Mouse (Mus musculus) left cerebral cortex, postnatal 14 days (tissue): ENCODE results near the gene Nr1h2. TPM values are rescaled to one million over a fixed set of nuclear protein-coding genes. Genes with fewer than 3 reads are reported as not detected.

Experiments used
- DNase-seq, 2 experiments: peaks; one replicate each; pipeline ENCODE4 v3.0.0; 2021 to 2022; ENCODE audit warnings: low spot score in 2 of 2, mixed read lengths in 1 of 2
- intact Hi-C: fragments of 180-260 bp; cut with DNase I; formaldehyde crosslinking; loops from one replicate; pipeline ENCODE4 v1.15.1; 2025
- total RNA-seq, 2 experiments: library from RNA; stranded (reverse); gene quantifications; 2 replicates each; pipeline ENCODE4 v1.2.3; 2021

Gene Nr1h2
- total RNA-seq, 2 experiments from 2014 or later = 51.0 to 60.7 TPM

DNA sequence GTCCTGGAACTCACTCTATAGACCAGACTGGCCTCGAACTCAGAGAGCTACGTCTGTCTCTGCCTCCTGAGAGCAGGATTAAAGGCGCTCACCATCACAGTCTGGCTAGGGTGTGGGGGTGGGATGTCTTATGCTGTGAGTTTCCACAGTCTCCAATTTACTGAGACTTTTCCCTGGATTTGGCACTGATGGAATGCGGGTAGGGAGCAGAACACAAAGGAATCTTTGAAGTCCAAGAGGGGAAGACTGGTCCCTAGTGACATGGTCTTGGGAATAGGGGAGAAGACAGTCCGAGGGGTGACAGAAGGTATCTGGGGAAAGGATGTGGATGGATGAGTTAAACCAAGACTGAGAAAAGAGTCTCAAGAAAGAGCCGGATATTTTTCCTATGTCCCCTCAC, 33.9 kb upstream of the Nr1h2 start:
- no peak for DNase-seq
- intact Hi-C loops = loop anchor here (5.0 kb wide), 1 partner anchor 55 kb away; no protein-coding TSS in a partner anchor

DNA sequence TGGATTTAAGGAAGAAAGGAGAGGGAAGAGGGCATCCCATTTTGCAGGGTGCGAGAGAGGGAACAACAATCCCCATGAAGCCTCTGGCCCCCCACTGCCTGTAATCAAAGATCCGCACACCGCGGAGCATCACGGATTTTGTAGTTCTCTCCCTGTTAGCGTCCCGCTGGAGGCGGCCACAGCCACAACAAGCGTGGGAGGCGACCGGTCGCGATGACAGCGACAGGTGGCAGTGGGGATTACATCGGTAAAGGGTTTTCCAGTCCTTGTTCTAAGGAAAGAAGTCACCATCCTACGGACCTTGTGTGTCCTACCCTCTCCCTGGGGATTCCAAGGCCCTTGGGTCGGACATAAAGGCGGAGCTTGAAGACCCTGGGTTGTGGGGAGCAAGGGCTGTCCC, 33.2 kb upstream of the Nr1h2 start:
- DNase-seq = peak; percentile 81 to 89

GRCm38 (mm10) chr7:44586518-44586917, 32.8 kb upstream of the Nr1h2 start:
- DNase-seq = peak; percentile 69 to 79
- intact Hi-C loops = loop anchor here (5.0 kb wide), 1 partner anchor 56 kb away; no protein-coding TSS in a partner anchor

More for the DNA sequence above, 33.2 kb upstream of the Nr1h2 start:
- intact Hi-C loops = loop anchor here (5.0 kb wide), 1 partner anchor 55 kb away; no protein-coding TSS in a partner anchor

DNA sequence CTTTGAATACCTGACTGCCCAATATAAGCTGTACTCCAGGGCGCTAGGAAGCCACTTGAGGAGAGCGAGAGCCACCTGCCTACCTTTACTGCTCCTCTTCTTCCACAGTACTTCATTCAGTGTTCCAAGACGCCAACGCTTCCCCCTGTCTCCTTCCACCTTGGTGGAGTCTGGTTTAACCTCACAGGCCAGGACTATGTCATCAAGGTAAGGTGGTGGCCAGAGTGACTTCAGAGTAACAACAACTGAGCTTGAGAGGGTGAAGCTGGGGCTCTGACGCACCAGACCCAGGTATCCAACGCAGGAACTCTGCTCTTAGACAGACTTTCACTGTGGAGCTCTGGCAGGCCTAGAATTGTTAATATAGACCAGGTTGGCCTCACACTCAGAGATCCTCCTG, 31.9 kb upstream of the Nr1h2 start:
- DNase-seq = no peak
- intact Hi-C loops = loop anchor here (5.0 kb wide), 1 partner anchor 57 kb away; no protein-coding TSS in a partner anchor

DNA sequence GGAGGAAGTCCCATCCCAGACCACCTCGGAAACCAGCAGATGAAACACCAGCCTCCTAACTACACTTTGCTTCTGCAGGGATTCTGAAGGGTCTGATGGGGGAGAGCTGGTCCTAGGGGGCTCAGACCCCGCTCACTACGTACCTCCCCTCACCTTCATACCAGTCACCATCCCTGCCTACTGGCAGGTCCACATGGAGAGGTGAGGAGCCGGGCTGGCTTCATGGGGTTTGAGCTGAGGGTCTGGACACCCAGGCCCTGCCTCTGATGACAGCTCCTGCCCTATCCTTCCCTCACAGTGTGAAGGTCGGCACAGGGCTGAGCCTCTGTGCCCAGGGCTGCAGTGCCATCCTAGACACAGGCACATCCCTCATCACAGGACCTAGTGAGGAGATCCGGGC, 31.2 kb upstream of the Nr1h2 start:
- intact Hi-C loops = loop anchor here (5.0 kb wide), 1 partner anchor 57 kb away; no protein-coding TSS in a partner anchor
- no peak for DNase-seq

DNA sequence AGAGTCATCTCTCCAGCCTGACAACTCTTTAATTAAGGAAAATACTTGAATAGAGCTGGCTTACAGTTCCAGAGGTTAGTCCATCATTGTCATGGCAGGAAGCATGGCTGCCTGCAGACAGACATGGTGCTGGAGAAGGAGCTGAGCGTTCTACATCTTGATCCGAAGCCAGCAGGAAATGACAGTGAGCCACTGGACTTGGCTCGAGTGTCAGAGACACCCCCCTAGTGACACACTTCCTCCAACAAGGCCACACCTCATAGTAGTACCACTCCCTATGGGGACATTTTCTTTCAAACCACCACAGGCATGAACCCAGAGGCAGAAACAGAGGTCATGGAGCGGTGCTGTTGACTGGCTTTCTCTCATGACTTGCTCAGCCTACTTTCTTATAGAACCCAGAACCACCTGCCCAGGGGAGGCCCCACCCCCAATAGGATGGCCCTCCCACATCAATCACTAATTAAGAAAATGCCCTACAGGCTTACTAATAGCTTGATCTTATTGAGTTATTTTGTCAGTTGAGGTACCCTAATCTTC, 30.6 kb upstream of the Nr1h2 start:
- intact Hi-C loops = no loop called here
- no peak for DNase-seq

- DNase-seq = no peak
- intact Hi-C loops = no loop called here
These were observed 29.4 kb upstream of the Nr1h2 start for GRCm38 (mm10) chr7:44583146-44583545.

GRCm38 (mm10) chr7:44582709-44583108, 29.0 kb upstream of the Nr1h2 start:
- no peak for DNase-seq
- intact Hi-C loops = no loop called here

DNA sequence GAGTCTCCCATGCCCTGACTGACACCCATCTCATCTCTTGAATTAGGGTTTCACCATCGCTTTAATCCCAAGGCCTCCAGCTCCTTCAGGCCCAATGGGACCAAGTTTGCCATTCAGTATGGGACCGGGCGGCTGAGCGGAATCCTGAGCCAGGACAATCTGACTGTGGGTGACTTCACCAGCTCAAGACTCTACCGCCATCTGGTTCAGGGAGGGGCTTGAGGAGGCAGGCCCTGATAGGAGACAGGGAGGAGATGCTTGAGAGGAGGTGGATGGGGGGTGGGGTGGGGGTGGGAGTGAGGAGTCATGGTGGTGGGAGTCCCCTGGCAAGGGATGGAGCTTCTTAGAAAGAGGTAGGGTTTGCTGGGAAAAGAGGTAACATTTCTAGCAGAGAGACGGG, 27.9 kb upstream of the Nr1h2 start:
- intact Hi-C loops = no loop called here
- no peak for DNase-seq

DNA sequence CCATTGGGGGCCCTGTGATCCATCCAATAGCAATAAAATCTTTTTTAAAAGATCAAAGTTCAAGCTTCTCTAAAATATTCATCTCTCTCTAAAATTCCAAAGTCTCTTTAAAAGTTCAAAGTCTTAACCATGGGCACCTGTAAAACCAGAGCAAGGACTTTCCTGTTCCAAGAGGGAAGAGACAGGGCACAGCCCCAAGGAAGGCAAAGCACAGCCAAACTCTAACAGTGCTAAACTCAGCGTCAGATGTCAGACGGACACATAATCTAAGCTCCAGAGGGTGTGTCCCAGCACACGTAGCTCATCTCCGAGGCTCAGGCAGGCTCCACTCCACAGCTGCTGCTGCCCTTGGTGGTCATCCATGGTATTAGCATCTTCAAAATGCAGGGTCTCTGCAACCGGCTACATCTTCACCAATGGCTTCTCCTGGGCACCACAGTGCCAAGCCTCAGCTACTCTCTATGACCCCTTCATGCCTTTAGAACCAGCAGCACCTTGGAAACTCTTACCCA, 22.6 kb upstream of the Nr1h2 start:
- DNase-seq = no peak
- intact Hi-C loops = no loop called here

- intact Hi-C loops = no loop called here
- no peak for DNase-seq
These were observed 19.3 kb upstream of the Nr1h2 start for GRCm38 (mm10) chr7:44572956-44573484.

DNA sequence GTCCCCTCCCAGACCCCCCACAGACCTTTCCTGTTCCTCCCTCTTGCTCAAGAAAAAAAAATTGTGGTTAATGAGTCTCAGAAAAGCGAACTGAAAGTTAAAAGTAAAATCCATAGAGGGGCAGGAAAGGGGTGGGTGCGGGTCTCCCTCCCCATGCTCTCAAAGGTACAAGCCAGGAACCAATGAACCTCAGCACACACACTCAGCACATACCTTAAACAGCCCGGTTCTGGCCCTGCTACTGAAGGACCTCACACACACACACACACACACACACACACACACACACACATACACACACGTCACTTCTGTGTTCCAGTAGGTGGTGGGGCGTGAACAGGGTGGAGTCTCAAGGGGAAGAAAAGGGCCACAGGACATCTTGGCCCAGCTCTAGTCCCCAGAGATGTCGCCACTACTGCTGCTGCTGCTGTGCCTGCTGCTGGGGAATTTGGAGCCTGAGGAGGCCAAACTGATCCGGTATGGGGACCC, 18.5 kb upstream of the Nr1h2 start, which contains the start of gene Napsa:
Napsa (plus strand) TSS at position 168 of the 489 bp plus-strand sequence.
- intact Hi-C loops = no loop called here
- no peak for DNase-seq

GRCm38 (mm10) chr7:44571811-44572210, 18.1 kb upstream of the Nr1h2 start:
- intact Hi-C loops = no loop called here
- DNase-seq = no peak

GRCm38 (mm10) chr7:44570989-44571388, 17.2 kb upstream of the Nr1h2 start:
- intact Hi-C loops = no loop called here
- no peak for DNase-seq

DNA sequence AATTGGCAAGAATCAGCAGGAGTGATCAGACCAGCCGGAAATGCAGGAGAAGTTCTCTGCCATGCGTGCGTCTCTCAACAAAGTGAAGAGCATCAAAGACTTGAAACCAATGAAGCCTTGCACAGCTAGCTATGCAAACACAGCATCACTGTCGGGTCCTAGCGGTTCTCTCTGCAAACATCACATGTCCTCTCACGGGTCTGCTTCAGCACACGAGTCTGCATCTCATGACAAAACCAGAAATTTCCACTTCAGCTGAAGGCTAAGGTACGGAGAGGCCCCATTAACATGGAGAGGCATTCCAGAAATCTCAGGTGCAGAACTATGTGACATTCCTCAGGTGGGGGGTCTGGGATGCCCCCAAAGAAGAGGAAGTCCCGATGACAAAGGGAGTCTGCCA, 15.1 kb upstream of the Nr1h2 start:
- intact Hi-C loops = no loop called here
- DNase-seq = no peak

- no peak for DNase-seq
- intact Hi-C loops = no loop called here
These were observed 11.7 kb upstream of the Nr1h2 start for GRCm38 (mm10) chr7:44565414-44565813.

- DNase-seq = no peak
These were observed 10.7 kb upstream of the Nr1h2 start for GRCm38 (mm10) chr7:44564486-44564885.

DNA sequence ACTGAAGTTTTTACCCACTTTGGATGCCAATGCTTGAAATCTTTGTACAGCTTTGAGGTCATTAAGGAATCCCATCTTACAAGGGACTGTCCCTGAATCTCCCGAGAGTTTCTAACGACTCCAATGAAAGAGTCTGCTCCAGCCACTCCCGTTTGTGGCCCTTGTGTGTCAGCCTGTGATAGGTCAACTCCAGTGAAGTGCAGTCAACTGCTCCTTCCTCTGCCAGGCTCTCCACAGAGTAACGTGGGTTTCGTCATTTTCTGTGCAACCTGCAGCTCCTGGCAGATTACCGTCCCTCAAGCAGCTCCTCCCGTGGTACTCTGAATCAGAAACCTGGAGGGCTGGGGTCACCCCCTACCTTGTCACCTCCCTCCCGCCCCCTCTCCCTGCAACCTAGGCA, 9.5 kb upstream of the Nr1h2 start:
- no peak for DNase-seq
- intact Hi-C loops = loop anchor here (5.0 kb wide), 2 partner anchors 61 to 89 kb away; no protein-coding TSS in a partner anchor

More at GRCm38 (mm10) chr7:44564486-44564885, 10.7 kb upstream of the Nr1h2 start:
- intact Hi-C loops = loop anchor here (5.0 kb wide), 2 partner anchors 62 to 88 kb away; no protein-coding TSS in a partner anchor

DNA sequence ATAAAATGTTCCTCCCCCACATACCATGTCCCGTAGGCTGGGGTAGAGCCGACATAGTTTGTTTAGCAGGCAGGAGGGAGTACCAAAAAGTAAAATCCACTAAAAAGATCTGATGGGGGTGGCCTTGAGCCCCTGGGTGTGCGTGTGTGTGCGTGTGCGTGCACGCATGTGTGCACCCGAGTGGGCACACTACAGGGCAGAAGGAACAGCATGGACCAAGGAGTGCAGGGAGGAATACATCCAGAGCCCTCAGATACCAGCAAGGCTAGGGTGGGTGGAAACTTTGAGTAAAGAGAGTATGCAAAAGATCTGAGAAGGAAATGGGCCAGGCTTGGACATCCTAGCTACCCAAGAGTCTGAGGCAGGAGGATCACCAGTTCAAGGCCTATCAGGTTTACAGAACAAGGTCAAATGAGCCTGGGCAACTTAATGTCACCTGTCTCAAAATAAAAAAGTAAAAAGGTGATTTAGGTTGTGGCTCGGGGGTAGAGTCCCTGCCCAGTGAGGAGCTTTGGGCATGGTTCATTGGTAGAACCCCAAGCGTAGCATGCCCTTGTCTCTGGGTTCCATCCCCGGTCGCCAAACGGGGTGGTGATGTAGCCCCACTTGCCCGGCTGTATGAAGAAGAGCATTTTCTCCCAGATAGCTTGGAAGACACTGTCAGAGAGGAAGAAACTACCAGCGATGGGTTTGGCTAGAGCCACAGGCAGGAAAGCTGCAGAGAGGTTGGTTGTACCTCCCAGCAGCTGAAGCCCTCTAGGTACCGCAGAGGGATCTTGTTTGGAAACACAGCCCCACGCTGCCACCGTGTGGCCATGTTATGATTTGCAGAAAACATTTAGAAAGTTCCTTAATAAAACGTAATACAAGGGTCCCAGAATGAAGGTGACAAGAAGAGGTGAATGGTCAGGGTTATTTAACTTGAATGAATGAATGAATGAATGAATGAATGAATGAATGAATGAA, 7.0 kb upstream of the Nr1h2 start:
- intact Hi-C loops = loop anchor here (5.0 kb wide), 2 partner anchors 58 to 92 kb away; no protein-coding TSS in a partner anchor
- DNase-seq = peak; percentile 81 to 87
